Mouse (Mus musculus): ENCODE data around the gene Crym.

Gene Crym

GRCm38 (mm10) chr7:120158121-120158613 lies 43.7 kb downstream of the Crym start:
- no peak for DNase-seq

- DNase-seq, result no peak
Observed at GRCm38 (mm10) chr7:120157575-120158061, 44.3 kb downstream of the Crym start.

GRCm38 (mm10) chr7:120156841-120157409 lies 45.0 kb downstream of the Crym start:
- no peak for DNase-seq

GRCm38 (mm10) chr7:120150898-120151297 lies 51.0 kb downstream of the Crym start:
- no peak for DNase-seq

- no peak for DNase-seq
Observed at GRCm38 (mm10) chr7:120150257-120150656, 51.7 kb downstream of the Crym start.

GRCm38 (mm10) chr7:120145191-120145590 lies 56.7 kb downstream of the Crym start, which contains the start of gene Zp2:
Gene Zp2, minus strand, starts transcription at chr7:120145291.
- no peak for DNase-seq

GRCm38 (mm10) chr7:120142743-120143142 lies 59.2 kb downstream of the Crym start:
- no peak for DNase-seq
